Mouse (Mus musculus): ENCODE measurements around the gene Rad51d. TPM values are rescaled to one million over a fixed set of nuclear protein-coding genes. Genes with fewer than 3 reads are reported as not detected.
A peak's percentile ranks its signal among the peaks of the same experiment; 100 is the strongest.
"Not testable (repeated sequence)": the region's sequence is repeated elsewhere in the genome, so short reads cannot be mapped to it uniquely, and the experiment has no call there.

The Rad51d gene
- polyA plus RNA-seq, 1 experiment from 2014 or later = 10.7 TPM

- Histone ChIP-seq H3K27me3 (no peaks in the 10 kb centered on the region), H3K36me3 (no peaks in the 10 kb centered on the region), H3K27ac (replicated peaks) (no peak overlapping the region), H3K9me3 (no peaks in the 10 kb centered on the region), H3K9ac (no peak overlapping the region), H3K4me1 (replicated peaks) (peaks cover 18% of the 10 kb centered on the region), H3K4me2 (no peak overlapping the region), H3K4me3 (no peak overlapping the region)
- WGBS = 82% methylated on average over 8 of the region's 8 CpGs
- no peak for ATAC-seq (ENCODE audit: low FRiP score, low read depth)
These were observed 56.5 kb downstream of the Rad51d start for GRCm38 (mm10) chr11:82833929-82834328.

DNA sequence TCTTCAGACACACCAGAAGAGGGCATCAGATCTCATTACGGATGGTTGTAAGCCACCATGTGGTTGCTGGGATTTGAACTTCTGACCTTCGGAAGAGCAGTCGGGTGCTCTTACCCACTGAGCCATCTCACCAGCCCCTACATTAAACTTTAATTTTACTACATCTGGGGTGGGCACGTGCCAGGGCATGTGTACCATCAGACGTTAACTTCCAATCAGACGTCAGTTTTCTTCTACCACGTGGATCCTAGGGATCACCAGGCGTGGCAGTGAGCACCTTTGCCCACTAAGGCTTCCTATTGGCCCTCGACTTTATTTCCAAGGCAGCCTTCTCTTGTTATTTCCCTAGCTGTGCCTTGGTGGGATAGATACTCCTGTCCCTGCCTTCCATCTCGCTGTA is 58.0 kb downstream of the Rad51d start:
- not testable (repeated sequence) for H3K27ac ChIP-seq (replicated peaks); H3K4me2 ChIP-seq; ATAC-seq (ENCODE audit: low FRiP score, low read depth); H3K27me3 ChIP-seq; H3K4me3 ChIP-seq; H3K9me3 ChIP-seq; H3K36me3 ChIP-seq; H3K9ac ChIP-seq
- 83% methylated on average over 10 of the region's 10 CpGs for WGBS
- H3K4me1 ChIP-seq (replicated peaks) = peaks cover 14% of the 10 kb centered on the region

- H3K4me3 ChIP-seq = peak overlapping the region; percentile 2; the same call in 1 of the 2 replicates
- no peaks in the 10 kb centered on the region for H3K9me3 ChIP-seq
- H3K27me3 ChIP-seq = no peaks in the 10 kb centered on the region
- no peaks in the 10 kb centered on the region for H3K36me3 ChIP-seq
- H3K4me1 ChIP-seq (replicated peaks) = peaks cover 14% of the 10 kb centered on the region
- WGBS = 9% methylated on average over 10 of the region's 10 CpGs
- ATAC-seq (ENCODE audit: low FRiP score, low read depth) = peak; percentile 76
- peak overlapping the region; percentile 42 for H3K4me2 ChIP-seq
- no peak overlapping the region for H3K27ac ChIP-seq (replicated peaks)
- no peak overlapping the region for H3K9ac ChIP-seq
These were observed 59.2 kb downstream of the Rad51d start for GRCm38 (mm10) chr11:82831008-82831893.

- Histone ChIP-seq H3K4me2 (no peak overlapping the region), H3K27ac (replicated peaks) (no peak overlapping the region), H3K27me3 (no peaks in the 10 kb centered on the region), H3K4me3 (no peak overlapping the region), H3K9ac (no peak overlapping the region), H3K9me3 (no peaks in the 10 kb centered on the region), H3K4me1 (replicated peaks) (peaks cover 11% of the 10 kb centered on the region), H3K36me3 (no peaks in the 10 kb centered on the region)
- no peak for ATAC-seq (ENCODE audit: low FRiP score, low read depth)
These were observed 63.6 kb downstream of the Rad51d start for GRCm38 (mm10) chr11:82826818-82827217.

Other genes starting within 250 kb of the Rad51d start
- 0.22 and 0.30 TPM in 2 replicates for gene Cct6b, start 126.3 kb downstream of the Rad51d start, polyA plus RNA-seq (2015; fragmentation: Nextera tagmentation; extraction: Ambion mirVana)
- 26.1 and 27.0 TPM in 2 replicates for gene Zfp830, start 126.3 kb downstream of the Rad51d start, polyA plus RNA-seq (2015; fragmentation: Nextera tagmentation; extraction: Ambion mirVana)
- 22.5 and 22.6 TPM in 2 replicates for gene Lig3, start 109.5 kb downstream of the Rad51d start, polyA plus RNA-seq (2015; fragmentation: Nextera tagmentation; extraction: Ambion mirVana)
- 4.1 and 4.2 TPM in 2 replicates for gene Rffl, start 19.4 kb downstream of the Rad51d start, polyA plus RNA-seq (2015; fragmentation: Nextera tagmentation; extraction: Ambion mirVana)
- gene Fndc8, start 1.5 kb upstream of the Rad51d start, polyA plus RNA-seq (2015; fragmentation: Nextera tagmentation; extraction: Ambion mirVana) = 0.82 and 0.98 TPM in 2 replicates
- 33.1 and 34.4 TPM in 2 replicates for gene Nle1, start 17.8 kb upstream of the Rad51d start, polyA plus RNA-seq (2015; fragmentation: Nextera tagmentation; extraction: Ambion mirVana)
- 1.0 and 1.5 TPM in 2 replicates for gene Unc45b, start 19.9 kb upstream of the Rad51d start, polyA plus RNA-seq (2015; fragmentation: Nextera tagmentation; extraction: Ambion mirVana)
- 1.5 and 1.9 TPM in 2 replicates for gene Slfn5, start 60.7 kb upstream of the Rad51d start, polyA plus RNA-seq (2015; fragmentation: Nextera tagmentation; extraction: Ambion mirVana)
- gene Slfn9, start 101.2 kb upstream of the Rad51d start, polyA plus RNA-seq (2015; fragmentation: Nextera tagmentation; extraction: Ambion mirVana) = 2.6 and 3.6 TPM in 2 replicates
- 0.25 and 0.41 TPM in 2 replicates for gene Slfn8, start 130.2 kb upstream of the Rad51d start, polyA plus RNA-seq (2015; fragmentation: Nextera tagmentation; extraction: Ambion mirVana)
- gene Slfn2, start 174.5 kb upstream of the Rad51d start, polyA plus RNA-seq (2015; fragmentation: Nextera tagmentation; extraction: Ambion mirVana) = 1.6 and 2.2 TPM in 2 replicates
- gene Slfn1, start 226.2 kb upstream of the Rad51d start, polyA plus RNA-seq (2015; fragmentation: Nextera tagmentation; extraction: Ambion mirVana) = 0.60 TPM in 1 of 2 replicates, not detected in the other